Mouse (Mus musculus) adrenal gland, adult 18-20 months (tissue): ENCODE data around the gene Amt. TPM values are rescaled to one million over a fixed set of nuclear protein-coding genes. Genes with fewer than 3 reads are reported as not detected.
"Not testable (repeated sequence)": the region's sequence is repeated elsewhere in the genome, so short reads cannot be mapped to it uniquely, and the experiment has no call there.

Experiments used
- DNase-seq, 2 experiments: peaks; one replicate each; pipeline ENCODE4 v3.0.0; 2021 to 2022; ENCODE audit warnings: low spot score in 2 of 2
- long read RNA-seq, 2 experiments: library from polyadenylated mRNA; stranded (forward); transcript quantifications; one replicate each; pipeline ENCODE4 v2.0.0; 2021
- total RNA-seq, 2 experiments: library from RNA; stranded (reverse); gene quantifications; 1 replicate in 1 of 2; 2 replicates in 1 of 2; pipeline ENCODE4 v1.2.3; 2021

Amt gene
- total RNA-seq, result 1 to 10 TPM; 4.2 to 5.8 TPM
- long read RNA-seq, experiment 1, result 0 reads
- long read RNA-seq, experiment 2, partial matches to known transcripts, result 0 of 2 reads
- long read RNA-seq, experiment 2, other reads (novel, unspliced or antisense), result 0 of 2 reads

- DNase-seq, result no peak
Observed at GRCm38 (mm10) chr9:108296453-108297355, at the start of gene Amt. Amt (plus strand) TSS chr9:108296853.

- no peak for DNase-seq
Observed at GRCm38 (mm10) chr9:108248957-108249356, 47.7 kb upstream of the Amt start.

- DNase-seq, result peak in 1 of 2 experiments; percentile 36
Observed at GRCm38 (mm10) chr9:108251877-108252276, 44.8 kb upstream of the Amt start.

GRCm38 (mm10) chr9:108252766-108253165 is 43.9 kb upstream of the Amt start:
- DNase-seq, result no peak

- DNase-seq, result no peak
Observed at GRCm38 (mm10) chr9:108260526-108260925, 36.1 kb upstream of the Amt start.

- DNase-seq, result no peak
Observed at GRCm38 (mm10) chr9:108261865-108262264, 34.8 kb upstream of the Amt start.

- DNase-seq, result no peak
Observed at GRCm38 (mm10) chr9:108262494-108263049, 34.1 kb upstream of the Amt start.

- peak in 1 of 2 experiments; percentile 18 for DNase-seq
Observed at GRCm38 (mm10) chr9:108263131-108263681, 33.4 kb upstream of the Amt start.

- peak; percentile 99 for DNase-seq
Observed at GRCm38 (mm10) chr9:108263690-108264190, 32.9 kb upstream of the Amt start, which contains the start of gene Dag1. Dag1 (minus strand) TSS chr9:108263958.

GRCm38 (mm10) chr9:108264191-108264921 is 32.3 kb upstream of the Amt start:
- DNase-seq, result peak; percentile 34 to 44

GRCm38 (mm10) chr9:108266261-108266935 is 30.3 kb upstream of the Amt start:
- no peak for DNase-seq

GRCm38 (mm10) chr9:108267691-108268090 is 29.0 kb upstream of the Amt start:
- no peak for DNase-seq

GRCm38 (mm10) chr9:108268701-108269100 is 28.0 kb upstream of the Amt start:
- not testable (repeated sequence) for DNase-seq

GRCm38 (mm10) chr9:108271941-108272340 is 24.7 kb upstream of the Amt start:
- no peak for DNase-seq

- no peak for DNase-seq
Observed at GRCm38 (mm10) chr9:108272691-108273090, 24.0 kb upstream of the Amt start.

- no peak for DNase-seq
Observed at GRCm38 (mm10) chr9:108273485-108273884, 23.2 kb upstream of the Amt start.

GRCm38 (mm10) chr9:108274476-108275330 is 21.9 kb upstream of the Amt start:
- peak in 1 of 2 experiments; percentile 42 for DNase-seq

- no peak for DNase-seq
Observed at GRCm38 (mm10) chr9:108275331-108275659, 21.4 kb upstream of the Amt start.

GRCm38 (mm10) chr9:108278697-108279450 is 17.8 kb upstream of the Amt start:
- DNase-seq, result peak; percentile 42 to 47
